Mouse (Mus musculus): ENCODE measurements around the gene Usmg5. TPM values are rescaled to one million over a fixed set of nuclear protein-coding genes. Genes with fewer than 3 reads are reported as not detected.
"Not testable (repeated sequence)": the region's sequence is repeated elsewhere in the genome, so short reads cannot be mapped to it uniquely, and the experiment has no call there.

Gene Usmg5
- total RNA-seq (2014; rRNA removed) (734 and 873 TPM in 2 replicates), polyA plus RNA-seq (2015; fragmentation: Nextera tagmentation; extraction: Ambion mirVana) (1,990 and 2,687 TPM in 2 replicates)

DNA sequence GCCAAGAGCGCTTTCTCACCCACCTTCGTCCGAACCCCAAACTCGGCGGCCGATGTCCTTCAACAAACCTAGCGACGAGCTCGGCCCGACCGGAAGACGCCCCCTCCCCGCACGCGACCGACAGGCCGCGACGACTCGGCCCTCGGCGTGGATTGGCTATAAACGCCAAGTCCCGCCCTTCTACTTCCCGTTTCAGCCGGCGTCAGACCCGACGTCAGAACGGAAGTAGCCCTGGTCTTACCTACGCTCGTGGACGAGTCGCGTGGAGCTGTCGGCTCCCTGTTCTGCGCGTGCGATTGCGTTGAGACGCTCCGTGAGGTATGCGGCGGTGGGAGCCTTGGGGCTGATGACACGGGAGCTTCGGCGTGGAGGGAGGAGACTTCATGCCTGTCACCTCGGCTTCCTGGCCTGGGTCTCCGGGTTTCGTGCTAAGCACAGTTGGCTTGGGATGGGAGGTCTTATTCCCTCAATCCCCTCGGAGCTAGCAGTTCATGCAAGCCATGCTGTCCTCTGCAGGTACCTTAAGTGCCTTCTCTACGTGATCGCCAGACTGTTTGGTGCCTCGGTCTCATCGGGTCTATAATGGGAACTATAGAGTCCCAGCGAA, at the start of gene Usmg5, which contains the start of gene Pdcd11:
Gene Usmg5, minus strand, starts transcription at position 98 of the 607 bp plus-strand sequence.
Gene Pdcd11, plus strand, starts transcription at position 219 of the 607 bp plus-strand sequence.
- Histone ChIP-seq H3K9ac (peak within 1 kb of the TSS; percentile 98), H3K4me1 (ENCODE audit: insufficient read depth) (peaks cover 11% of the 10 kb centered on the region; the same call in 1 of the 2 replicates), H3K4me2 (ENCODE audit: low read depth) (peak within 1 kb of the TSS; percentile 66), H3K36me3 (ENCODE audit: insufficient read depth) (peaks cover 24% of the 10 kb centered on the region), H3K4me3 (ENCODE audit: low read depth, low read length) (peak within 1 kb of the TSS; percentile 92), H3K27me3 (ENCODE audit: insufficient read depth, low read length) (no peaks in the 10 kb centered on the region), H3K9me3 (ENCODE audit: low read length) (no peaks in the 10 kb centered on the region), H3K27ac (ENCODE audit: low read depth, low read length) (peak within 1 kb of the TSS; percentile 87)
- DNase-seq (peak; percentile 98), ATAC-seq (peak; percentile 99)
- WGBS, result 3% methylated on average over 56 of the region's 56 CpGs
- no peak for TF ChIP-seq CTCF (IDR thresholded peaks at IDR 0.05; ENCODE audit: low read depth)

DNA sequence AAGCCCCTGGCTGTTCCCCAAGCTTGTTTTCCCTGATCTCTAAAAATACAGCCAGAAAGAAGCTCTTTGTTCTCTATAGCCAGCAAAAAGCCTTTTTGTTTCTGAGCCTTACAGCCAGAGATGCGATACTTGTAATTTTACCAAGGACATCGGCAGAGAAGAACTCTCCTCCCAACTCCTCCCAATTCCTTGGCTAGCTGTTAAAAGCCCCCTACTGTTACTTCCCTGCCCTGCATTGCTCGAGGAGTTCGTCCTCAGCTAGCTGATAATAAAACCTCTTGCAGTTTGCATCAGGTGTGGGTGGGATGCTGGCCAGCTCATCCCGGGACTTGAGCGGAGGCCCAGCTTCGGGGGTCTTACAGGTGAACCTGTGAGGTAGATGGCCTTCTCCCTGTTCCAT, 49.2 kb upstream of the Usmg5 start:
- DNase-seq, result not testable (repeated sequence)

GRCm38 (mm10) chr19:47137771-47138421, 47.4 kb upstream of the Usmg5 start, which contains the start of gene Calhm2:
TSS of gene Calhm2 (minus strand) at chr19:47138294.
- no peaks in the 10 kb centered on the region for H3K27me3 ChIP-seq (ENCODE audit: insufficient read depth, low read length)
- H3K4me1 ChIP-seq (ENCODE audit: insufficient read depth), result peaks cover 15% of the 10 kb centered on the region
- peaks cover 1% of the 10 kb centered on the region; the same call in 1 of the 2 replicates for H3K36me3 ChIP-seq (ENCODE audit: insufficient read depth)
- peak within 1 kb of the TSS; percentile 18 for H3K4me3 ChIP-seq (ENCODE audit: low read depth, low read length)
- H3K9me3 ChIP-seq (ENCODE audit: low read length), result no peaks in the 10 kb centered on the region
- H3K27ac ChIP-seq (ENCODE audit: low read depth, low read length), result no peak within 1 kb of the TSS
- TF ChIP-seq CTCF (IDR thresholded peaks at IDR 0.05; ENCODE audit: low read depth), result no peak
- peak; percentile 68 for ATAC-seq
- WGBS, result 12% methylated on average over 28 of the region's 28 CpGs
- peak within 1 kb of the TSS; percentile 47 for H3K4me2 ChIP-seq (ENCODE audit: low read depth)
- peak; percentile 49 for DNase-seq
- H3K9ac ChIP-seq, result peak within 1 kb of the TSS; percentile 22; the same call in 1 of the 2 replicates

More for the DNA sequence above, 49.2 kb upstream of the Usmg5 start:
- not testable (repeated sequence) for H3K9ac ChIP-seq; H3K27me3 ChIP-seq (ENCODE audit: insufficient read depth, low read length); H3K4me2 ChIP-seq (ENCODE audit: low read depth); H3K27ac ChIP-seq (ENCODE audit: low read depth, low read length); H3K9me3 ChIP-seq (ENCODE audit: low read length); ATAC-seq; H3K36me3 ChIP-seq (ENCODE audit: insufficient read depth); H3K4me3 ChIP-seq (ENCODE audit: low read depth, low read length)
- peaks cover 15% of the 10 kb centered on the region for H3K4me1 ChIP-seq (ENCODE audit: insufficient read depth)
- TF ChIP-seq CTCF (IDR thresholded peaks at IDR 0.05; ENCODE audit: low read depth), result peak; percentile 29; the same call in 1 of the 2 replicates
- WGBS, result 31% methylated on average over 7 of the region's 7 CpGs

DNA sequence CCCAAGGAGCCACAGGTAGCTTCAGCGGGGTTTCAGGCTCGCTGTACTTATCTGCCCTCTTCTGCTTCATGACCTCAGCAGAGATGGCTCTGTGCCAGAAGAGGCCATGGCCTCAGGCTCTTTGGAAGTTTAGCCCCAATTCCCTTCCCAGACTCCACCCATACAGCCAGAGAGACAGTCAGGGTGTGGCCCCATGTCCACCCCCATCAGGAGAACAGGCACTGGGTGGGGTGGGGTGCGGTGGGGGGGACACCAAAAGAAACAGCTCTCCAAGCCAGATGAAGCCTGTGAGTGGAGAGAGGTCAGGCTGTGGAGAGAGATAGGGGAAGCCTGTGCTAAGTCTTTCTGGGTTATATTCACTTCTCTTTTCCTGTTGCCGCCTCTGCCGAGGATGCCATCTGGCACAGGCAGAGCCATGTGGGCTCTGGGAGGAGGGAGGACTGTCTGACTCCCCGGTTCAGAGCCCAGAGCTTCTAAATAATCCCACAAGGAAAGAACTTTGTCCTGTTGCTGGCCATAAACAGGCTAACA, 46.7 kb upstream of the Usmg5 start:
- no peak for TF ChIP-seq CTCF (IDR thresholded peaks at IDR 0.05; ENCODE audit: low read depth)
- H3K27me3 ChIP-seq (ENCODE audit: insufficient read depth, low read length), result no peaks in the 10 kb centered on the region
- no peaks in the 10 kb centered on the region for H3K9me3 ChIP-seq (ENCODE audit: low read length)
- ATAC-seq (peak; percentile 48), DNase-seq (peak; percentile 50)
- H3K4me1 ChIP-seq (ENCODE audit: insufficient read depth), result peaks cover 15% of the 10 kb centered on the region
- 0 out of 2 replicates have a peak overlapping the region, but pooled peaks have one; percentile 22 for H3K9ac ChIP-seq
- H3K4me3 ChIP-seq (ENCODE audit: low read depth, low read length), result no peak overlapping the region
- H3K4me2 ChIP-seq (ENCODE audit: low read depth), result peak overlapping the region; percentile 47
- H3K36me3 ChIP-seq (ENCODE audit: insufficient read depth), result peaks cover 9% of the 10 kb centered on the region; the same call in 1 of the 2 replicates
- H3K27ac ChIP-seq (ENCODE audit: low read depth, low read length), result no peak overlapping the region
- WGBS, result 42% methylated on average over 6 of the region's 6 CpGs

GRCm38 (mm10) chr19:47136170-47136569, 45.7 kb upstream of the Usmg5 start:
- Histone ChIP-seq H3K4me1 (ENCODE audit: insufficient read depth) (peaks cover 15% of the 10 kb centered on the region), H3K27me3 (ENCODE audit: insufficient read depth, low read length) (no peaks in the 10 kb centered on the region), H3K9me3 (ENCODE audit: low read length) (no peaks in the 10 kb centered on the region), H3K4me2 (ENCODE audit: low read depth) (no peak overlapping the region), H3K9ac (no peak overlapping the region), H3K4me3 (ENCODE audit: low read depth, low read length) (no peak overlapping the region), H3K27ac (ENCODE audit: low read depth, low read length) (no peak overlapping the region), H3K36me3 (ENCODE audit: insufficient read depth) (peaks cover 15% of the 10 kb centered on the region)
- DNase-seq (no peak), ATAC-seq (no peak)
- no peak for TF ChIP-seq CTCF (IDR thresholded peaks at IDR 0.05; ENCODE audit: low read depth)
- WGBS, result 87% methylated on average over 5 of the region's 5 CpGs

GRCm38 (mm10) chr19:47135568-47135967, 45.1 kb upstream of the Usmg5 start:
- Histone ChIP-seq H3K9ac (no peak overlapping the region), H3K4me1 (ENCODE audit: insufficient read depth) (peaks cover 15% of the 10 kb centered on the region), H3K27me3 (ENCODE audit: insufficient read depth, low read length) (no peaks in the 10 kb centered on the region), H3K4me3 (ENCODE audit: low read depth, low read length) (no peak overlapping the region), H3K9me3 (ENCODE audit: low read length) (no peaks in the 10 kb centered on the region), H3K27ac (ENCODE audit: low read depth, low read length) (no peak overlapping the region), H3K4me2 (ENCODE audit: low read depth) (no peak overlapping the region), H3K36me3 (ENCODE audit: insufficient read depth) (peaks cover 21% of the 10 kb centered on the region)
- ATAC-seq (no peak), DNase-seq (no peak)
- TF ChIP-seq CTCF (IDR thresholded peaks at IDR 0.05; ENCODE audit: low read depth), result no peak
- WGBS, result 92% methylated on average over 17 of the region's 17 CpGs
